Mouse (Mus musculus) midbrain, embryonic 15.5 days (tissue): ENCODE results near the gene Mtmr3. TPM values are rescaled to one million over a fixed set of nuclear protein-coding genes. Genes with fewer than 3 reads are reported as not detected.
A peak's percentile ranks its signal among the peaks of the same experiment; 100 is the strongest.

Source experiments
- ATAC-seq: fragments of 200-750 bp; cut with Nextera tagmentation; replicated peaks from 2 replicates; pipeline ENCODE4 v1.8.0; 2017; ENCODE audit warnings: moderate TSS enrichment
- H3K27ac ChIP-seq: fragments of 300-500 bp; sonication (generic); 2 replicates; pipeline ENCODE4 v1.5.1; 2015; ENCODE audit warnings: mild to moderate bottlenecking, inconsistent platforms
- H3K27me3 ChIP-seq: fragments of 300-500 bp; sonication (generic); replicated peaks from 2 replicates; pipeline ENCODE4 v1.6.1; 2015; ENCODE audit warnings: inconsistent platforms
- H3K36me3 ChIP-seq: fragments of 300-500 bp; sonication (generic); replicated peaks from 2 replicates; pipeline ENCODE4 v1.6.1; 2015; ENCODE audit warnings: inconsistent platforms
- H3K4me1 ChIP-seq: fragments of 300-500 bp; sonication (generic); 2 replicates; pipeline ENCODE4 v1.6.1; 2015; ENCODE audit warnings: inconsistent platforms
- H3K4me2 ChIP-seq: fragments of 300-500 bp; sonication (generic); 2 replicates; pipeline ENCODE4 v1.6.1; 2015; ENCODE audit warnings: inconsistent platforms, mild to moderate bottlenecking, moderate library complexity
- H3K4me3 ChIP-seq: fragments of 300-500 bp; sonication (generic); 2 replicates; pipeline ENCODE4 v1.5.1; 2015; ENCODE audit warnings: mild to moderate bottlenecking, inconsistent platforms
- H3K9ac ChIP-seq: fragments of 300-500 bp; sonication (generic); 2 replicates; pipeline ENCODE4 v1.6.1; 2015; ENCODE audit warnings: mild to moderate bottlenecking, inconsistent platforms
- H3K9me3 ChIP-seq: fragments of 300-500 bp; sonication (generic); 2 replicates; pipeline ENCODE4 v1.6.1; 2016; ENCODE audit warnings: inconsistent platforms
- WGBS: fragments of 180-500 bp; shearing (Covaris S2); methylation state at CpG from one replicate; pipeline ENCODE4 v1.1.7; 2015; ENCODE audit warnings: mixed read lengths; 5-methylcytosine and 5-hydroxymethylcytosine counted together
- polyA plus RNA-seq: library from polyadenylated mRNA; unstranded; fragments of >200 nt; fragmentation: Nextera tagmentation; extraction: Ambion mirVana; gene quantifications from 2 replicates; pipeline ENCODE4 v1.2.1, GENCODE M21; 2015

Mtmr3 gene
- polyA plus RNA-seq, 1 experiment from 2014 or later = 42.1 TPM

DNA sequence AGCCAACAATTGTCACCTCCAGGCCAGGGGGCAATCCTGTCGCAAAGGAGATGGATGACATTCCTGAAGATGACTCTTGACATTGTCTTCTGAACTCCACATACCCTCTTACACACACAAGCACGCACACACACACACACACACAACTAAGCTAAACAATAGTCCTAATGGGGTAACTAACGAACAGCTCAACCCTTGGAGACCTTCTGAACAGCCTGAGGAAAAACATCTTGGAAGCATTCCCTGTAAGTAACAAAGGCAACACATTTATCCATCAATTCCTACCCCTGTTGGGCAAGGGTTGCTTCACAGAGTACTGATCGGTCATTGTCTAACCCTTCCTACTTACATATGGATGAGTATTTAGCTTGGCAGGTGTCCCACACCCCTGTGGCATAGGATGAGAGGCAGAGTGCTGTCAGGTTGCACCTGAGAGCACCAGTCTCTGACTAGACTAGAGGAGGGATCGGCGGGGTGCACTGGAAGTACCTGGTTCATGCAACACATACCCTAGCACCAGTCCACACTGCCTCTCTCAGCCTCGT is 27.9 kb upstream of the Mtmr3 start:
- H3K4me3 ChIP-seq = no peak overlapping the region
- no peaks in the 10 kb centered on the region for H3K27me3 ChIP-seq
- no peak overlapping the region for H3K4me2 ChIP-seq
- WGBS = 77% methylated on average over 7 of the region's 7 CpGs
- no peaks in the 10 kb centered on the region for H3K36me3 ChIP-seq
- H3K9me3 ChIP-seq = no peaks in the 10 kb centered on the region
- no peak for ATAC-seq
- H3K27ac ChIP-seq = no peak overlapping the region
- H3K9ac ChIP-seq = no peak overlapping the region
- H3K4me1 ChIP-seq = 0 out of 2 replicates have a peak, but pooled peaks cover 5% of the 10 kb centered on the region

DNA sequence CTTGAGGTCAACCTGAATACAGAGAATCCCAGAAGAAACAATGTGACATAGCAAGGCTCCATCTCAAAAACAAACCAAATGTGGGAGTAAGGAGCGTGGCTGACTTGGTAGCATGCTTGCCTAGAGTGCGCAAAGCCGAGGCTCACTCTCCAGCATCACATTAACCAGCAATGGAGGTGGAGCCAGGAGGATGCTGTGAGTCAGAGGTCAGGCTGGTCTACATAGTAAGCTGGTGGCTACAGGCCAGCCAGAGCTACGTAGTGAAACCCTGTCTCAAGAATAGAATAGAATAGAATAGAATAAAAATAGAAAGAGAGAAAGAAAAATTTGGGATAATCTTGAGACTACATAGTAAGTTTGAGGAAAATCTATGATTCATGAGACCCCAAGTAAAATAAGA is 27.2 kb upstream of the Mtmr3 start:
- no peak overlapping the region for H3K4me3 ChIP-seq
- no peak overlapping the region for H3K4me2 ChIP-seq
- no peaks in the 10 kb centered on the region for H3K9me3 ChIP-seq
- 0 out of 2 replicates have a peak, but pooled peaks cover 5% of the 10 kb centered on the region for H3K4me1 ChIP-seq
- H3K36me3 ChIP-seq = no peaks in the 10 kb centered on the region
- WGBS = 80% methylated on average over 4 of the region's 4 CpGs
- H3K27ac ChIP-seq = no peak overlapping the region
- no peak overlapping the region for H3K9ac ChIP-seq
- no peaks in the 10 kb centered on the region for H3K27me3 ChIP-seq
- ATAC-seq = no peak

DNA sequence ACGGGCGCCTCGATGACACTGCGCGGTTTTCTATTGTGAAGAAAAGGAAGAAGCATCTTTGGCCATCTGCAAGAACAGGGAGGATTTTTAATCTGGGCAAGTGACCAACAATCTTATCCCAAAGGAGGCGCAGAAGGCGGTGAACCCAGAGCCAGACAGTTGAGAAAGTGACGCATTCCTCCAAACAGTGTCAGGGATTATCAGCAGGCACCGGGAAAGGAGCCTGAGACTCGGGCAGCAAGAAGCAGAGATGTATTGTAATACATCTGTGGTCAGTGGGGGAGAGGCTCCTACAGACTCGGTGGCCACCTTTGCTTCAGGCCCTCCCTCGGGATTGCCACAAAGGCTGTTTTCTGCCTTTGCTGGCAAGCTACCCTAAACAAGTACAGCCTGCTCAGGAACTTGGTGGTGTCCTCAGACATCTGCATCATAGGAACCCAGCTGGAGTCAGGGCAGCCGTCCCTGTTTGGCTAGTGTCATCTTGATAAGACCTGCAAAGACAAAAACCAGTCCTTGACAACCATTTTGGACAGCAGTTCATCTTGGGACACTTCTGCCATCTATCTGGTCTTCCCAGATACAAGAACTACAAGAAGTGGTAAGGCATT is 25.9 kb upstream of the Mtmr3 start:
- Histone ChIP-seq H3K4me3 (no peak overlapping the region), H3K9me3 (no peaks in the 10 kb centered on the region), H3K27ac (no peak overlapping the region), H3K4me1 (no peaks in the 10 kb centered on the region), H3K9ac (no peak overlapping the region), H3K36me3 (no peaks in the 10 kb centered on the region), H3K27me3 (no peaks in the 10 kb centered on the region), H3K4me2 (no peak overlapping the region)
- WGBS = 54% methylated on average over 13 of the region's 13 CpGs
- ATAC-seq = no peak

DNA sequence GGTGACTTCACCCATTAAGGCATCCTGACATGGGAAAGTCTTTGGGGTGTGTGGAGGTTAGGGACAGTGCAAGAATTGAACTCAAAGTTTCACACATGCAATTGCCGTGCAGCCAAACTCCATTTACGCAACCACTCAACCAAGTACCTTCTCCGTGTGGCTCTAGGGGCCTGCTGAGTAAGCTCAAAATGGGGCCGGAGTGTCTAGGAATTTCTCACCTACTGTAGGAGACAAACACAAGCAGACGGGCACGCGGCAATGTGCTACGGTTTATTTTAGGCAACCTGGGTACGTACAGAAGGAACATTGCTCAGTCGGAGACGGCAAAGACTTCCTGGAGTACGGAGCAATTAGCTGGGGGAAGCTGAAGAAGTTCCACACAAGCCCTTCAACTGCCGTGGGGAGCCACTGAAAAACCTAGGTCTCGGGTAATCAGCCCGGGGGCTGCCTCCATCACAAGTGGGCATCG is 25.4 kb upstream of the Mtmr3 start, which contains the start of gene Gm11032:
TSS of gene Gm11032 (plus strand) at position 51 of the 469 bp plus-strand sequence.
- no peak within 1 kb of the TSS for H3K4me3 ChIP-seq
- H3K9me3 ChIP-seq = no peaks in the 10 kb centered on the region
- no peaks in the 10 kb centered on the region for H3K27me3 ChIP-seq
- WGBS = 86% methylated on average over 16 of the region's 16 CpGs
- no peak for ATAC-seq
- H3K4me2 ChIP-seq = no peak within 1 kb of the TSS
- H3K27ac ChIP-seq = no peak within 1 kb of the TSS
- no peak within 1 kb of the TSS for H3K9ac ChIP-seq
- H3K36me3 ChIP-seq = no peaks in the 10 kb centered on the region
- H3K4me1 ChIP-seq = no peaks in the 10 kb centered on the region

DNA sequence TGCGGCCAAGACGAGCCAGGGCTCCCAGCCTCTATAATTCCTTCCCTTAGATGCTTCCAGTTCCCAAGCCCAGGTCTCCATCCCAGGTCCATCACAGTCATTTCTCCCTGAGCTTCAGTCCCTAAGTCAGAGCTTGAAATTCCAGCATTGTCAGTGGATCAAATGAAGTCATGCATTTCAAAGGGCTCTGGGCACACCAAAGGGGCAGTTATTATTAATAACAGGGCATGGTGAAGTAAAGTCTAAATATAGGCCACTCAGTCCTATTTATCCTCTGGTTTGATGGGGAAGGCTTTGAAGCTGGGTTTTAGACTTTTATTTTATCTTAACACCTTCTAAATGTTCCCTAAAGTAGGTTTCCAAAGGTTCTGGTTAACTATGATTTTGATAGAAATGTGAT is 17.2 kb upstream of the Mtmr3 start:
- Histone ChIP-seq H3K4me2 (no peak overlapping the region), H3K9me3 (no peaks in the 10 kb centered on the region), H3K27me3 (no peaks in the 10 kb centered on the region), H3K27ac (no peak overlapping the region), H3K4me1 (no peaks in the 10 kb centered on the region), H3K36me3 (no peaks in the 10 kb centered on the region), H3K9ac (no peak overlapping the region), H3K4me3 (no peak overlapping the region)
- no peak for ATAC-seq
- 67% methylated on average over 2 of the region's 2 CpGs for WGBS

DNA sequence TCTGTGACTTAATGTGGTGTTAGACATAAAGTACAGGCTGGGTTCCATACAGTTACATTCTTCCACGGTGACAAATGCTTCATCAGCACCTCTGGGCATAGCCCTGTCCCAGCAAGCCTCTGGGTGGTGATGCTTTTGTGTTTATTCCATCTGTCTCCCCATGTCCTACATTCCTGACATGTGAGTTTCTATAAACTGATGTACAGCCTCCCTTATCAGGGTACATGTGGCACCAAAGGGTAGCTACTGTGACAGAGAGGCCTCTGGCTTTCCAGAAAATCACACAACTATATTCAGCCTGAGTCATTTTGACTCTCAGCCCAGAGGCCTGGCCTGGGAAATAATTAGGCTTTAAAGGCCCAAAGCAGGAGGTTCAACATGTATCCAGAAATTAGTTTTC is 11.9 kb upstream of the Mtmr3 start:
- Histone ChIP-seq H3K27ac (no peak overlapping the region), H3K4me3 (no peak overlapping the region), H3K9me3 (no peaks in the 10 kb centered on the region), H3K4me1 (peaks cover 12% of the 10 kb centered on the region; the same call in 1 of the 2 replicates), H3K27me3 (no peaks in the 10 kb centered on the region), H3K36me3 (no peaks in the 10 kb centered on the region), H3K9ac (no peak overlapping the region), H3K4me2 (no peak overlapping the region)
- no peak for ATAC-seq
- WGBS = 80% methylated on average over 1 of the region's 1 CpGs

DNA sequence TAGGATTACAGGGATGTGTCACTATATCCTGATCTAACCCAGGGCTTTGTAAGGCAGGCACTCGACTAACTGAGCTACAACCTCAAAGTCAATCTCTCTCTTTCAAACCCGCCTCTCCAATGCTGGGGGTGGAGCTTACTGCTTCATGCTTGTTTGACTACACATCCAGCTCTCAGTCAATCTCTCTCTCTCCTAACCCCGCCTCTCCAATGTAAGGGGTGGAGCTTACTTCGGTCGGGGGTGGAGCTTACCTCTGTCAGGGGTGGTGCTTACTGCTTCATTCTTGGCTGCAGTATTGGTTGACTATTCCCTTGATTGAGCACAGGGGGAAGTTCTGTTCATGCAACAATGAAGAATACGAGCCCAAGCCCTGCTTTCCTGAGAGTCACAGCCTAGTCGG is 10.8 kb upstream of the Mtmr3 start:
- no peak for ATAC-seq
- no peaks in the 10 kb centered on the region for H3K27me3 ChIP-seq
- H3K4me1 ChIP-seq = peaks cover 12% of the 10 kb centered on the region; the same call in 1 of the 2 replicates

DNA sequence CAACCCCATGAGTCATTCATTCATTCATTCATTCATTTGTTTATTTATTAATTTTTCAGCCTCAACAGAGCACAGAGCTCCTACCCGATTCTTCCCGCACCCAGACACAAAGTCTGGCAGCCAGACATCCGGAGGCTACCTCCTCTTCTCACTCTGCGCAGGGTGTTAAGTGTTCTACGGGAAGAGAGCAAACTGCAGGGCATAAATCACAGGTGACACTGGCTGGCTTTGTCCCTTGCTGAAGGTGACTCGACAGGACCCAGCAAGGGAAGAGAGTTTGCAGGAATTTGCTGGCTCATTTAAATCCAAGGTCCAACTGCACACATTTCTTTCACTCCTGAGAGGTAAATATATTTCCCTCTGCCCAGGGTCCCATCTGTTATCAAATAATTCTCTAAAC is 9.8 kb upstream of the Mtmr3 start:
- Histone ChIP-seq H3K9ac (no peak overlapping the region), H3K27me3 (no peaks in the 10 kb centered on the region), H3K9me3 (no peaks in the 10 kb centered on the region), H3K4me1 (peaks cover 12% of the 10 kb centered on the region; the same call in 1 of the 2 replicates), H3K36me3 (no peaks in the 10 kb centered on the region), H3K27ac (no peak overlapping the region), H3K4me3 (no peak overlapping the region), H3K4me2 (no peak overlapping the region)
- no peak for ATAC-seq
- 77% methylated on average over 6 of the region's 6 CpGs for WGBS

More for the DNA sequence above, 10.8 kb upstream of the Mtmr3 start:
- no peak overlapping the region for H3K4me3 ChIP-seq
- no peak overlapping the region for H3K27ac ChIP-seq
- no peaks in the 10 kb centered on the region for H3K36me3 ChIP-seq
- no peak overlapping the region for H3K9ac ChIP-seq
- no peaks in the 10 kb centered on the region for H3K9me3 ChIP-seq
- no peak overlapping the region for H3K4me2 ChIP-seq
- 54% methylated on average over 7 of the region's 7 CpGs for WGBS

DNA sequence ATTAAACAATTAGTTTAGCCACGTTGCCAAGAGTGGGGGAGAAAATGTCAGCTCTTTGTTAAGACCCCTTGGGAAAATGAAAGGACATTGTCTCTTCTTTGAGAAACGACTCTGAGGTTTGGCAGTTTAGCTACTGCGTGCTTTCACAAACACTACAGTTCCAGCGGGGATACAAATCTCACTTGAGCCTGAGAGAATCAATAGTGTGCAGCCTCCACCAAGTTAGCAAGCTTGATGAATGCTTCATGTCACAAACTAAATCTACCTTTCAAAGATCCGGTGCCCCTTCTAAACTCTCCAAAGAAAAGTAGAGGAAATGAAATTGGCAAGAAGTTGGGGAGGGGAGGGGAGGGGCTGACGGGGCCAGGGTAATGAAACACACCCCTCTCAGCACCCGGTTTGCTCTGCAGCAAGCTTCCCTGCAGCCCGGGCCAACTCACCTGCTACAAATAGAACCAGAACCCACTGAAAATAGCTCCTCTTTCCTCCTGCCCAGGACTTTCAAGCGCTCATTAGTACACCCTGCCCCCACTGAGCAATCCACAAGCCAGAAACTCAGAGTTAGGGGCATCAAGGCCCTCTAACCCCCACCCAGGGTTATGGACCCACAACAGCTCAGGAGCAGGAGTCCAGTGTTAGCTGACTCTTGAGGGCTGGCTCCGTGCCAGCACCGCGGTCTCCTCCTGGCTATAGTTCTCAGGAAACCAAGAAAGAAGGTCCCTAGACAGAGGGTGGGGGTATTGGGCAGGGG is 8.2 kb upstream of the Mtmr3 start:
- Histone ChIP-seq H3K4me3 (no peak overlapping the region), H3K27ac (no peak overlapping the region), H3K4me1 (peaks cover 12% of the 10 kb centered on the region; the same call in 1 of the 2 replicates), H3K27me3 (no peaks in the 10 kb centered on the region), H3K36me3 (no peaks in the 10 kb centered on the region), H3K4me2 (no peak overlapping the region), H3K9me3 (no peaks in the 10 kb centered on the region), H3K9ac (no peak overlapping the region)
- ATAC-seq = peak; percentile 52; the same call in 1 of the 2 replicates
- WGBS = 32% methylated on average over 12 of the region's 12 CpGs

DNA sequence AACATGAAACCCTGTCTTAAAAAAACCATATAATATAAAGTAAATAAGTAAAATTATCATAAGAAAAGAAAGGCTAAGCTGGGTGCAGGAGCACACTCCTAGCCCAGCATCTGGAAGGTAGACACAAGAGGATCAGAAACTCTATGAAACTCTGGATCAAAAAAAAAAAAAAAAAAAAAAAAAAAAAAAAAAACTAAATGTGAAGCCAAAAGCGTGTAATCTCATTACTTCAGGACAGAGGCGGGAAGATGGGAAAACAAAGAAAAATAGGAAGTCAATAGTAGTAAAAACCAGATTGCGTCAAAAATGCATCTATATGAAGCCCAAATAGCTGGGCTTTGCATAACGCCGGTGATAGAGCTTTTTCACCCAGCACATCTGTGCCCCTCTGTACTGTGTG is 7.2 kb upstream of the Mtmr3 start:
- Histone ChIP-seq H3K27ac (no peak overlapping the region), H3K9me3 (no peaks in the 10 kb centered on the region), H3K27me3 (no peaks in the 10 kb centered on the region), H3K4me3 (no peak overlapping the region), H3K36me3 (no peaks in the 10 kb centered on the region), H3K4me1 (peaks cover 12% of the 10 kb centered on the region; the same call in 1 of the 2 replicates), H3K9ac (no peak overlapping the region), H3K4me2 (no peak overlapping the region)
- 58% methylated on average over 5 of the region's 5 CpGs for WGBS
- ATAC-seq = no peak

DNA sequence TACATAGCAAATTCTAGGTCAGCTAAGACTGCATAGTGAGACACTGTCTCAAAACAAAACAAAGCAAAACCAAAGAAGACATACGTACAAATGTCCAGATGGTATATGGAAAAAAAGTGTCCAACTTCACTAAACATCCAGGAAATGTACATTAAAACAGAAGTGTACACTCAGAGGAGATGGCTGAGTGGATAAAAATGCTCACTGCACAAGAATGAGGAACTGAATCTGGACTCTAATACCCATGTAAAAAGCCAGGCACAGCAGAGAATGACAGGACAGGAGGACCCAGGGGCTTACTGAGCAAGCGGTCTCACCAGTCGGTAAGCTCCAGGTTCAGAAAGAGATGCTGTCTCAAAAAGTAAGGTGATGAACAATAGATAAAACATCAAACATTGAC is 5.3 kb upstream of the Mtmr3 start:
- Histone ChIP-seq H3K4me2 (no peak overlapping the region), H3K4me1 (peaks cover 12% of the 10 kb centered on the region; the same call in 1 of the 2 replicates), H3K9ac (no peak overlapping the region), H3K4me3 (no peak overlapping the region), H3K36me3 (no peaks in the 10 kb centered on the region), H3K27ac (no peak overlapping the region), H3K27me3 (no peaks in the 10 kb centered on the region), H3K9me3 (no peaks in the 10 kb centered on the region)
- no peak for ATAC-seq
- WGBS = 88% methylated on average over 3 of the region's 3 CpGs

DNA sequence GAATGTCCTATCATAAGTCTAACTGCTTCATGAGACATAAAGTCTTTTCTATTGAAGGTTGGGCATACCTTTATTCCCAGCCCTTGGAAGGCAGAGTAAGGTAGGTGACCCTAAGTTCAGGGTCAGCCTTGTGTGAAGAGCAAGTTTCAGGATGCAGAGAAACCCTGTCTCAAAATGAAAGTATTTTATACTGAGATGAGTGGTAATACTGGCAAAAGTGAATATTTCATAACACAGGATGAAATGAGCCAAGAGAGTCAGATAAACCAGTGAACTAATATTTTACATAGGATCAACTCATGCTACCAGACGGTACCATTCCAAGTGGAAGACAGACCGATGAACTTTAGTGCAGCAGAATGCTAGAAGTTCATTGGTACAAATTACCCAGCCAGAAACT is 3.7 kb upstream of the Mtmr3 start:
- no peak for ATAC-seq
- no peak overlapping the region for H3K9ac ChIP-seq
- H3K4me3 ChIP-seq = no peak overlapping the region
- peaks cover 15% of the 10 kb centered on the region for H3K4me1 ChIP-seq
- H3K27ac ChIP-seq = no peak overlapping the region
- 92% methylated on average over 2 of the region's 2 CpGs for WGBS
- no peak overlapping the region for H3K4me2 ChIP-seq
- no peaks in the 10 kb centered on the region for H3K27me3 ChIP-seq
- H3K36me3 ChIP-seq = no peaks in the 10 kb centered on the region
- H3K9me3 ChIP-seq = no peaks in the 10 kb centered on the region
